Mouse (Mus musculus): Measurements from ENCODE around the gene Ccdc71. TPM values are rescaled to one million over a fixed set of nuclear protein-coding genes. Genes with fewer than 3 reads are reported as not detected.

The Ccdc71 gene
- polyA plus RNA-seq, 1 experiment from 2014 or later, result 48.8 TPM

- Histone ChIP-seq H3K9ac (replicated peaks; ENCODE audit: low read length) (no peak overlapping the region), H3K36me3 (ENCODE audit: control insufficient read depth, insufficient read depth, low read length) (peaks cover 34% of the 10 kb centered on the region), H3K27me3 (ENCODE audit: control insufficient read depth, insufficient read depth, low read length) (no peaks in the 10 kb centered on the region), H3K9me3 (ENCODE audit: control insufficient read depth, low read length) (no peaks in the 10 kb centered on the region), H3K27ac (replicated peaks; ENCODE audit: low read depth, low read length) (peak overlapping the region; percentile 53; the same call in 1 of the 2 replicates), H3K4me3 (replicated peaks; ENCODE audit: low read depth, low read length) (peak overlapping the region; percentile 55; the same call in 1 of the 2 replicates), H3K4me1 (ENCODE audit: control insufficient read depth, insufficient read depth, low read length) (peaks cover 15% of the 10 kb centered on the region), H3K4me2 (ENCODE audit: low read length) (peak overlapping the region; percentile 79)
- WGBS, result 86% methylated on average over 7 of the region's 7 CpGs
- DNase-seq (no peak), ATAC-seq (ENCODE audit: low FRiP score, low TSS enrichment) (no peak)
These were observed 46.6 kb downstream of the Ccdc71 start for GRCm38 (mm10) chr9:108506901-108507300.

- peak within 1 kb of the TSS; percentile 56; the same call in 1 of the 2 replicates for H3K27ac ChIP-seq (replicated peaks; ENCODE audit: low read depth, low read length)
- ATAC-seq (ENCODE audit: low FRiP score, low TSS enrichment) (peak; percentile 96), DNase-seq (peak; percentile 96)
- peaks cover 34% of the 10 kb centered on the region for H3K36me3 ChIP-seq (ENCODE audit: control insufficient read depth, insufficient read depth, low read length)
- peak within 1 kb of the TSS; percentile 79 for H3K4me2 ChIP-seq (ENCODE audit: low read length)
- H3K9ac ChIP-seq (replicated peaks; ENCODE audit: low read length), result peak within 1 kb of the TSS; percentile 49
- H3K9me3 ChIP-seq (ENCODE audit: control insufficient read depth, low read length), result no peaks in the 10 kb centered on the region
- peak within 1 kb of the TSS; percentile 55 for H3K4me3 ChIP-seq (replicated peaks; ENCODE audit: low read depth, low read length)
- H3K27me3 ChIP-seq (ENCODE audit: control insufficient read depth, insufficient read depth, low read length), result no peaks in the 10 kb centered on the region
- 1% methylated on average over 37 of the region's 37 CpGs for WGBS
- H3K4me1 ChIP-seq (ENCODE audit: control insufficient read depth, insufficient read depth, low read length), result peaks cover 15% of the 10 kb centered on the region
These were observed 47.5 kb downstream of the Ccdc71 start, which contains the start of gene Qars for GRCm38 (mm10) chr9:108507619-108508434. Gene Qars (plus strand): TSS chr9:108507706.

GRCm38 (mm10) chr9:108508776-108509175 is 48.4 kb downstream of the Ccdc71 start:
- 90% methylated on average over 7 of the region's 7 CpGs for WGBS
- H3K4me3 ChIP-seq (replicated peaks; ENCODE audit: low read depth, low read length), result peak overlapping the region; percentile 55
- H3K4me1 ChIP-seq (ENCODE audit: control insufficient read depth, insufficient read depth, low read length), result peaks cover 15% of the 10 kb centered on the region
- peaks cover 34% of the 10 kb centered on the region for H3K36me3 ChIP-seq (ENCODE audit: control insufficient read depth, insufficient read depth, low read length)
- peak overlapping the region; percentile 79 for H3K4me2 ChIP-seq (ENCODE audit: low read length)
- no peak overlapping the region for H3K9ac ChIP-seq (replicated peaks; ENCODE audit: low read length)
- H3K27ac ChIP-seq (replicated peaks; ENCODE audit: low read depth, low read length), result no peak overlapping the region
- no peaks in the 10 kb centered on the region for H3K27me3 ChIP-seq (ENCODE audit: control insufficient read depth, insufficient read depth, low read length)
- DNase-seq (no peak), ATAC-seq (ENCODE audit: low FRiP score, low TSS enrichment) (no peak)
- H3K9me3 ChIP-seq (ENCODE audit: control insufficient read depth, low read length), result no peaks in the 10 kb centered on the region

Other genes with a start within 250 kb of the Ccdc71 start
- gene Dag1, start 196.6 kb upstream of the Ccdc71 start, polyA plus RNA-seq (2014; fragmentation: Nextera tagmentation; extraction: Ambion mirVana), result 49.3 and 64.2 TPM in 2 replicates
- 138 and 157 TPM in 2 replicates for gene Nicn1, start 170.1 kb upstream of the Ccdc71 start, polyA plus RNA-seq (2014; fragmentation: Nextera tagmentation; extraction: Ambion mirVana)
- gene Amt, start 163.7 kb upstream of the Ccdc71 start, polyA plus RNA-seq (2014; fragmentation: Nextera tagmentation; extraction: Ambion mirVana), result 23.2 and 23.5 TPM in 2 replicates
- 217 and 224 TPM in 2 replicates for gene Rhoa, start 154.4 kb upstream of the Ccdc71 start, polyA plus RNA-seq (2014; fragmentation: Nextera tagmentation; extraction: Ambion mirVana)
- gene Tcta, start 154.4 kb upstream of the Ccdc71 start, polyA plus RNA-seq (2014; fragmentation: Nextera tagmentation; extraction: Ambion mirVana), result 52.3 and 56.3 TPM in 2 replicates
- 476 and 480 TPM in 2 replicates for gene Gpx1, start 121.6 kb upstream of the Ccdc71 start, polyA plus RNA-seq (2014; fragmentation: Nextera tagmentation; extraction: Ambion mirVana)
- gene Usp4, start 112.7 kb upstream of the Ccdc71 start, polyA plus RNA-seq (2014; fragmentation: Nextera tagmentation; extraction: Ambion mirVana), result 113 and 144 TPM in 2 replicates
- gene 1700102P08Rik, start 67.7 kb upstream of the Ccdc71 start, polyA plus RNA-seq (2014; fragmentation: Nextera tagmentation; extraction: Ambion mirVana), result 1.6 and 2.7 TPM in 2 replicates
- gene Ccdc36, start 32.0 kb upstream of the Ccdc71 start, polyA plus RNA-seq (2014; fragmentation: Nextera tagmentation; extraction: Ambion mirVana), result 0.98 and 1.4 TPM in 2 replicates
- not detected in 2 replicates for gene BC048562, start 24.0 kb upstream of the Ccdc71 start, polyA plus RNA-seq (2014; fragmentation: Nextera tagmentation; extraction: Ambion mirVana)
- 59.3 and 61.2 TPM in 2 replicates for gene Klhdc8b, start 1.1 kb downstream of the Ccdc71 start, polyA plus RNA-seq (2014; fragmentation: Nextera tagmentation; extraction: Ambion mirVana)
- 9.4 and 15.9 TPM in 2 replicates for gene Lamb2, start 19.2 kb downstream of the Ccdc71 start, polyA plus RNA-seq (2014; fragmentation: Nextera tagmentation; extraction: Ambion mirVana)
- 64.3 and 72.5 TPM in 2 replicates for gene Usp19, start 30.1 kb downstream of the Ccdc71 start, polyA plus RNA-seq (2014; fragmentation: Nextera tagmentation; extraction: Ambion mirVana)
- gene Qars, start 47.2 kb downstream of the Ccdc71 start, polyA plus RNA-seq (2014; fragmentation: Nextera tagmentation; extraction: Ambion mirVana), result 61.8 and 70.8 TPM in 2 replicates
- gene Qrich1, start 56.3 kb downstream of the Ccdc71 start, polyA plus RNA-seq (2014; fragmentation: Nextera tagmentation; extraction: Ambion mirVana), result 119 and 146 TPM in 2 replicates
- 99.3 and 107 TPM in 2 replicates for gene Impdh2, start 99.8 kb downstream of the Ccdc71 start, polyA plus RNA-seq (2014; fragmentation: Nextera tagmentation; extraction: Ambion mirVana)
- 76.7 and 86.2 TPM in 2 replicates for gene Ndufaf3, start 106.9 kb downstream of the Ccdc71 start, polyA plus RNA-seq (2014; fragmentation: Nextera tagmentation; extraction: Ambion mirVana)
- gene Dalrd3, start 109.4 kb downstream of the Ccdc71 start, polyA plus RNA-seq (2014; fragmentation: Nextera tagmentation; extraction: Ambion mirVana), result 263 and 271 TPM in 2 replicates
- 273 and 274 TPM in 2 replicates for gene Wdr6, start 118.2 kb downstream of the Ccdc71 start, polyA plus RNA-seq (2014; fragmentation: Nextera tagmentation; extraction: Ambion mirVana)
- gene P4htm, start 137.1 kb downstream of the Ccdc71 start, polyA plus RNA-seq (2014; fragmentation: Nextera tagmentation; extraction: Ambion mirVana), result 27.0 and 30.5 TPM in 2 replicates
- 37.6 and 45.3 TPM in 2 replicates for gene Arih2, start 188.9 kb downstream of the Ccdc71 start, polyA plus RNA-seq (2014; fragmentation: Nextera tagmentation; extraction: Ambion mirVana)
- gene Slc25a20, start 201.6 kb downstream of the Ccdc71 start, polyA plus RNA-seq (2014; fragmentation: Nextera tagmentation; extraction: Ambion mirVana), result 26.8 and 33.8 TPM in 2 replicates
- gene Prkar2a, start 228.8 kb downstream of the Ccdc71 start, polyA plus RNA-seq (2014; fragmentation: Nextera tagmentation; extraction: Ambion mirVana), result 53.8 and 68.1 TPM in 2 replicates